Mouse (Mus musculus): ENCODE results near the gene Sulf2.

Sulf2 gene

GRCm38 (mm10) chr2:166148672-166149332, 6.7 kb downstream of the Sulf2 start:
- DNase-seq = no peak

GRCm38 (mm10) chr2:166147930-166148651, 7.4 kb downstream of the Sulf2 start:
- DNase-seq = no peak

- DNase-seq = no peak
These were observed 9.0 kb downstream of the Sulf2 start for GRCm38 (mm10) chr2:166146446-166146845.

GRCm38 (mm10) chr2:166145031-166145430, 10.4 kb downstream of the Sulf2 start:
- DNase-seq = no peak

- no peak for DNase-seq
These were observed 11.6 kb downstream of the Sulf2 start for GRCm38 (mm10) chr2:166143871-166144270.

- no peak for DNase-seq
These were observed 12.8 kb downstream of the Sulf2 start for GRCm38 (mm10) chr2:166142561-166143112.

- no peak for DNase-seq
These were observed 13.6 kb downstream of the Sulf2 start for GRCm38 (mm10) chr2:166141910-166142309.

GRCm38 (mm10) chr2:166141039-166141438, 14.4 kb downstream of the Sulf2 start:
- no peak for DNase-seq

- no peak for DNase-seq
These were observed 15.0 kb downstream of the Sulf2 start for GRCm38 (mm10) chr2:166140427-166140826.

- no peak for DNase-seq
These were observed 17.2 kb downstream of the Sulf2 start for GRCm38 (mm10) chr2:166138308-166138707.

- no peak for DNase-seq
These were observed 18.0 kb downstream of the Sulf2 start for GRCm38 (mm10) chr2:166137467-166137866.

GRCm38 (mm10) chr2:166135711-166136485, 19.6 kb downstream of the Sulf2 start:
- no peak for DNase-seq

GRCm38 (mm10) chr2:166128756-166129155, 26.7 kb downstream of the Sulf2 start:
- DNase-seq = no peak

- no peak for DNase-seq
These were observed 27.4 kb downstream of the Sulf2 start for GRCm38 (mm10) chr2:166128032-166128431.

- DNase-seq = no peak
These were observed 29.1 kb downstream of the Sulf2 start for GRCm38 (mm10) chr2:166126343-166126742.

GRCm38 (mm10) chr2:166125492-166126252, 29.8 kb downstream of the Sulf2 start:
- DNase-seq = no peak

GRCm38 (mm10) chr2:166125033-166125432, 30.4 kb downstream of the Sulf2 start:
- DNase-seq = no peak

GRCm38 (mm10) chr2:166122781-166123180, 32.7 kb downstream of the Sulf2 start:
- DNase-seq = no peak

GRCm38 (mm10) chr2:166121681-166122355, 33.6 kb downstream of the Sulf2 start:
- DNase-seq = no peak

GRCm38 (mm10) chr2:166119992-166120391, 35.5 kb downstream of the Sulf2 start:
- DNase-seq = no peak

- no peak for DNase-seq
These were observed 38.8 kb downstream of the Sulf2 start for GRCm38 (mm10) chr2:166116704-166117103.

GRCm38 (mm10) chr2:166116278-166116608, 39.2 kb downstream of the Sulf2 start:
- no peak for DNase-seq

Measured in cerebellum, adult 11 months (tissue).